Mouse (Mus musculus): ENCODE data around the gene Cryge. TPM values are rescaled to one million over a fixed set of nuclear protein-coding genes. Genes with fewer than 3 reads are reported as not detected.
"Not testable (repeated sequence)": the region's sequence is repeated elsewhere in the genome, so short reads cannot be mapped to it uniquely, and the experiment has no call there.

Cryge gene
- not detected for total RNA-seq (2021)
- long read RNA-seq, experiment 1: 0 reads
- long read RNA-seq, experiment 2: 0 reads

DNA sequence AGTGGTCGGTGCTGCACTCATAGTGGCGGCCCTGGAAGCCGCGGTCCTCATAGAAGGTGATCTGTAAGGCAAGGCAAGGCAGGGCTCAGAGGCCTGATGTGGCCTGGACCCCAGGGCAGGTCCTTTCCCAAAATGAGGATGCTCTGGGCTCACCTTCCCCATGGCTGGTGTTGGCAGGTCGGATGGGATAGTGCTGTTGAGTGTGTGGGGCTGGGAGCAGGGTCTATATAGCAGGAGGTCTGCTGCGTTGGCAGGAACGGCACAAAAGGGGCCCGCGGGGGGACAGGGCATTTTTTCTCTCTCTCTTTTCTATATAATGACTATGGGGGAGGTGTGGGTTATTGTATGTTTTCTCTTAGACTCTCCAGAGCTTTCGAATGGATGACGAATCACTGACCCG is at the start of gene Cryge:
Gene Cryge, minus strand, starts transcription at position 198 of the 400 bp plus-strand sequence.
- DNase-seq (ENCODE audit: low spot score in 2 of 2); intact Hi-C loops (cut with DNase I): not testable (repeated sequence)

DNA sequence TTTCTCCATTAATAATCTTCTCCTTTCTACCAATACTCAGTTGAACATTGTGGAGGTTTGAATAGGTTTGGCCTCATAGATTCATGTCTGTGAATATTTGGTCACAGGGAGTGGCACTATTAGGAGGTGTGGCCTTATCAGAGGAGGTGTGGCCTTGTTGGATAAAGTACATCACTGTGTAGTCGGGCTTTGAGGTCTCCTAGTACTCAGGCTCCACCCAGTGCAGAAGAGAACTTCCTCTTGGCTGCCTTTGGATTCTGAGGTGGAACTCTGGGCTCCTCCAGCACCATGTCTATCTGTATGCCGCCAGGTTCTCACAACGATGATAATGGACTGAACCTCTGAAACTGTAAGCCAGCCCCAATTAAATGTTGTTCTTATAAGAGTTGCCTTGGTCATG is 46.0 kb upstream of the Cryge start:
- intact Hi-C loops (cut with DNase I): no loop called here
- no peak for DNase-seq (ENCODE audit: low spot score in 2 of 2)

DNA sequence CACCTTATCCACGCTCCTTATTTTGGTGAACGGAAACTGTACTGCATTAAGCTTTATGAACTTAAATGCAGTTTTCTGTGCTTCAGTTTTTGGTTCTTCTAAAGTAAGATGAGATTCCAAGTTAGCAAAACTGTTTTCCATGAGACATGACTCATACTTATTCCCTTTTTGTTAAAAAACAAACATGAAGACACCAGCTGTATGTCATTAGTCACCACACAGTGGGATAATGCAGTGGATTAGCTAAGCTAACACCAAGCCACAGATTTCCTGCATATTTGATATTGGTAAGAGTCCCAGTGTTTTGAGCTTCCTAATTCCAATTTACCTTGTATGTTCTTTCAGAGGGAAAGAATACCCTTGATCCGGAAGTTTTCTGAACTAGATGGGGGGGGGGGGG is 40.6 kb upstream of the Cryge start:
- DNase-seq (ENCODE audit: low spot score in 2 of 2): no peak
- intact Hi-C loops (cut with DNase I): no loop called here

DNA sequence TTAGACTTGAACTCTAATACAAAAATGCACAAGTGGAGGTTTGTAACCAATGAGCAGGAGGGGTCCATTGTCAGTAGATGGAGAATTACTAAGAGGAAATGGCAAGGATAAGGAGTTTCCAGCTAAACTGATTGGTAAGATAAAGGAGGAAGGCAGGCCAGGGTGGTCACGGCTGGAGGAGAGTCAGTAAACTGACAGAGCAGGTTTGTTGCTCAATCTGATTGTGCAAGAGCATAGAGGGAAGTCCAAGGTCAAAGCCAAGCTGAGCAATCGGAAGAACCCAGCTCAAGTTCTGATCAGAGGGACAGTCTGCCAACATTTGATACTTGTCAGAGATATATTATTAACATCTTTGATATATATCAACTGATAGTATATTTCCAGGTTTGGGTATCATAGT is 39.4 kb upstream of the Cryge start:
- intact Hi-C loops (cut with DNase I): no loop called here

DNA sequence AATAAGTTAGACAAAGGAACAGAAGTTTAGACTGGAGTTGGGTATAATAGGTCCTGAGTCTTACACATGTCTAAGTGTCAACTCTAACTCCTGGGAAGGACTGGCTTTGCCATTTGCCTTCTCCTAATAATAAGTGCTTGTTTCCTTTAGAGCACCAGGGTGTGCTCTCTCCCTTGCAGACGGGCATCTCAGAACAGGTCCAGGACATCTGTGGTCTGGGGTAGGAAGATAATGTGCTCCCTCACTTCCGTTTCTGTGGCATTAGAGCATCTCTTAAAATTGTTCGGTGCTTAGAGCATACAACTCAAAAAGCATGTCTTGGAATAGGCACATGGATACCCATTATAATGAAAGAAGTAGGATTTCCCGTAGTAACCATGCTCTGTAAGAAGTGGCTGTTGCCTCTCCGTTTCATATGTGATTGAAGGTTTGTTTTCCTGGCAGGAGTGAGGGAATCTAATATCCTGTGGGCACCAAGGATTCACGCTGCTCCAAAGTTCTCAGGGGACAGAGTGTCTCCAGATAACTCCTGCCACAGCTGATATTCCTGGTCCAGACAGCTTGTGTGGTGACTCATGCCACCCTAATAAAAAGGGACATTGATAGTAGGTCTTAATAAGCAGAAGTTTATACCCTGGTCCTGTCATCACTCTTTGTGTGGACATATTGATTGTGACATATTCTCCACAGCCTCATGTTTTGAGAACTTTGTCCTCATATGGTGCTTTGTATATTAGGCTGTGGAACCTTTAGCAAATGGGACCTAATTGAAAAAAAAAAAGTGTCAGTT is 37.8 kb upstream of the Cryge start:
- no peak for DNase-seq (ENCODE audit: low spot score in 2 of 2)
- intact Hi-C loops (cut with DNase I): no loop called here

More for the DNA sequence above, 39.4 kb upstream of the Cryge start:
- DNase-seq (ENCODE audit: low spot score in 2 of 2): no peak

DNA sequence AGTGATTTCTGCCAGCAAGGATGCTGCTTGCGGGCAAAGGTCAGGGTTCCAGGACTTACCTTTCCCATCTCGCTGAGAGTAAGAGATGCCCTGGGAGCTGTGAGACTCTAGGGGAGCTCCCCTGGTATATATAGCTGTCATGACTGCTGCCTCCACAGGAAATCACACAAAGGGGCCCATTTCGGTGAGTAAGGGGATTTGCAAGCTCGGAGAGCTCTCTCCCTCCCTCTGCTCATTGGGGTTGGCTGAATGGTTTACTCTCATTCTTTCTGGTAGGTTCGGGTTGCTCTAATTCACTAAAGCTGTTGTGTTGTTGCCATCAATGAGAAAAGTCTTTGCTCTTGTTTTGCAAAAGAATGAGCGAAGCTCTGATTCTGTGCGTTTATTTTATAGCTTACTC is 31.2 kb upstream of the Cryge start, which contains the start of gene Crygb:
Gene Crygb, minus strand, starts transcription at position 101 of the 400 bp plus-strand sequence.
- intact Hi-C loops (cut with DNase I): no loop called here
- no peak for DNase-seq (ENCODE audit: low spot score in 2 of 2)

DNA sequence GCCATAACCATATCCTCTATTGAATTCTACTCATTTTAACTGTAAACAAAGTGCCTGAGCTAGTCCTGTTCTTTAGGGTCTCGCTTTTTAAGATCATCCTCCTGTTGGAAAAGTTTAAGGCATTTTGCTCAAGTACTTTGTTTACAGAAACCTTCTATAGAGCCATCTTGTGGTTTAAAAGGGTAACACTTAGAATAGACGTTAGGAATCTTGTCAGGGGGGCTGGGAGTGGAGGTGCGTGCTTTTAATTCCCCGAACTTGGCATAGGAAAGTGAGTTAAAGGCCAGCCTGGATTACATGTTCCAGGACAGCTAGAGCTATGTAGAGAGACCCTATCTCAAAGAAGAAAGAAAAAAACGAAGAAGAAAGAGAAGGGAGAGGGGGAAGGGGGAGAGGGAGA is 24.7 kb upstream of the Cryge start:
- no peak for DNase-seq (ENCODE audit: low spot score in 2 of 2)
- intact Hi-C loops (cut with DNase I): loop anchor here (5.0 kb wide), 1 partner anchor 33 kb away; no protein-coding TSS in a partner anchor

DNA sequence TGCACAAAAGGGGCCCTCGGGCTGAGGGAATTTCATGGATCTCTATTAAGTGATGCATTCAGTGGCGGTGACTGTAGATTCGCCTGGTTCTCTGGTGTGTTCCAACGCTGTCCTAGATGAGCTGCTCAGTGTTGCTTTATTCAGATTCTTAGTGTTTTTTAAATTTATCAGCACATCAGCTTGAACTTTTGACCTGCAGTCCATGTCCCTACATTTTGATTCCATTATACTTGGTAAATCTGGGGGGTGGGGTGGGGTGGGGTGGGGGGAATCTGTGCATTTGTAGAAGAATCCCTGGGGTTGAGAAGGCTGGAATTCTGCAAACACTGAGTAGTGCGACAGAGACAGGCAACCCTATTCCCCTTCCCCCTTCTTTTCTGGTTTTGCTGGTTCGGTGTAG is 22.6 kb upstream of the Cryge start, which contains the start of gene Crygc:
Gene Crygc, minus strand, starts transcription at position 101 of the 400 bp plus-strand sequence.
- intact Hi-C loops (cut with DNase I): no loop called here
- DNase-seq (ENCODE audit: low spot score in 2 of 2): no peak

DNA sequence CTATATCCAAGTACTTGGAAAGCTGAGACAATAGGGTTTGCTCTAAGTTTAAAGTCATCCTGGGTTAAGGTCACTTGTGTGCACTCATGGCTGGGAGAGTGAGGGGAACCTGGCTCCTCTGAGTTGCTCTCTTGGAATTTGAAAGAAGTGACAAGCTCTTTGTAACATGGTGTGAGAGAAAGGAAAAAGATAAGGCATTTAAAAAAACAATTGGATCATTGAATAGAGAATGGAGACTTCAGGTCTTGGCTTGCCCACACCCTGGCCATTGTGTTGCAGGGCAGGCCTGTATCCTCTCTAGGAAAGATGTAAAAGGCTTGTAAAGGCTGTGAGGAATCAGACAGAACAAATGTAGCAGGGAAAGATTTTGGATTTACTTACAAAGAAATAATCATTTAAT is 16.9 kb upstream of the Cryge start:
- intact Hi-C loops (cut with DNase I): no loop called here
- no peak for DNase-seq (ENCODE audit: low spot score in 2 of 2)

DNA sequence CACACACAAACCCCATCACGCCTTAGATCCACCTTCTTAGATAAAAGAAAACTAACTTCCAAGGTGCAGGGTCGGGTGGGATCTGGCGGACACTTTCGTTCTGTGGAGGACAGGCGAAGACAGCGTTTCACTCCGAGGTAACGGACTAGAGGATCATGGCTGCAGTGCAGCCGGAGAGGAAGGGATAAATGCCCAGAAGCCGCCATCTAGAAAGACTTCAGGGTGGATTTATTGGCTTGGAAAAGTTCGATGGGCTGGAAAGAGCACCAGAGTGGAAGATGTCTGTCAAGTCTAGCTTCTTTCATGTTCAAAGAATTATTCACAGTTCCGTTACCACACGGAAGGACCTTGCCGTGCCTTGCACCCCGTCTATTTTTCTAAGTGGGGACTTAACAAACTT is 13.3 kb upstream of the Cryge start:
- DNase-seq (ENCODE audit: low spot score in 2 of 2): no peak
- intact Hi-C loops (cut with DNase I): no loop called here

DNA sequence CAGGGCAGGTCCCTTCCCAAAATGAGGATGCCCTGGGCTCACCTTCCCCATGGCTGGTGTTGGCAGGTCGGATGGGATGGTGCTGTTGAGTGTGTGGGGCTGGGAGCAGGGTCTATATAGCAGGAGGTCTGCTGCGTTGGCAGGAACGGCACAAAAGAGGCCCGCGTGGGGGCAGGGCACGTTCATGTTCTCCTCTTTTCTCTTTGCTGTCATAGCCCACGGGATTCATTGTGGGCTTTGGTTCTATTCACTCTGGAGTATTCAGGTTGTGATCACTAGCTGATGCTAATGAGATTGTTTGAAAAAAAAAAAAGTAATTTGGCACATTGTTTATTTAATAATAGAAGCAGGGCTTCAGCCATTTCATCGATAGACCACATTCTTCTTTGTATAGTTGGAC is 12.4 kb upstream of the Cryge start, which contains the start of gene Crygd:
Gene Crygd, minus strand, starts transcription at position 101 of the 400 bp plus-strand sequence.
- intact Hi-C loops (cut with DNase I): no loop called here
- DNase-seq (ENCODE audit: low spot score in 2 of 2): no peak

DNA sequence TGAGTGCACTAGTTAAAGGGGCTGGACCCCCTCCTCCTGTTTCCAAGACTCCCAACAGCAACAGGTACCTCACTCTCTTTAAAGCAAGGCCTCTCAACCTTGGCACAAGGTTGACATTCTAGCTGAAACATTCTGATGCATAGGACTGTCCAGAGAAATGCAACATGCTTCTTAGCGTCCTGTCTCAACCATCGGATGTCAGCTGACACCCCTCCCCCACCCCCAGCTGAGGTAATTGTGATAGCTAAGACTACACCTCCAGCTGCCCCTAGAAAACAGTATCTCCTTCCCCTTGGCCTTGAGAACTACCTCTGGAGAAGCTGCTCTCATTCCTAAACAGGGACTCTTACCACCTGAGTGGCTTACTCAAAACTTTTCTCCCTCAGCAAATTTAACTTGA is 1.2 kb upstream of the Cryge start:
- DNase-seq (ENCODE audit: low spot score in 2 of 2): no peak
- intact Hi-C loops (cut with DNase I): no loop called here

DNA sequence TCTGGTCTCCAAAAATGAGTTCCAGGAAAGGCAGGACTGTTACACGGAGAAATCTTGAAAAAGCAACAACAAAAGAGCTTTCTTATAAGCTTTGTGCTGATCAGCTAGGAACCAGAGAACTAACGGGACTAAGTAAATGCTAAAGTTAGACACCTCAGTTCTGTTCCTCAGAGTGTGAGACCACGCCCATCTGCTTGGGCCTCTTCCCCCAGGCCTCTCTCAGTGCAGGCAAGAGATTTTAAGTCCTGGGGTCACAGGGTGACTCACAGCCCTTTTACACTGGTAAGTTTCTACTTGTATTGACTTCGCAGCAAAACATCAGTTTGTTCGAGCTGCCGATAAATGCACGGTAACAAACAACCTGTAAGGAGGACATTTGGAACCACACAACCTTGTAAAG is 747 bp upstream of the Cryge start:
- intact Hi-C loops (cut with DNase I): no loop called here
- no peak for DNase-seq (ENCODE audit: low spot score in 2 of 2)

DNA sequence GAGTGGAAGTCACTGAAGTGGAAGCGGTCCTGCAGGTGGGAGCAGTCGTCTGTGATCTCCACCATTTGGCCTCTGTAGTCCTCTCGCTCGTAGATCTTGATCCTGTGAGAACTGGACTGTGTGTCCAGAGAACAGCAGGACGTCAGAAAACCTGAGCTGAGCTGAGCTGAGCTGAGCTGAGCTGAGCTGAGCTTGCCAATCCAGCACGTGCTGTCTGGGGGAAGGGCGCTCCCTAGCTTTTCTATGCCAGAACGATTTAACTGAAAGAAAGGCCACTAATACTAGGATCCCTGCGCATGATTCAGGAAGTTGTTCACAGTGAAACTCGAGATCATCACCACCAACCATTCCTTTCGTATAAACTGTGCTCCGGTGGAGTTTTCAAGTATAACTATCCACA is 2.2 kb downstream of the Cryge start:
- intact Hi-C loops (cut with DNase I): loop anchor here (5.0 kb wide), 1 partner anchor 129 kb away; no protein-coding TSS in a partner anchor
- DNase-seq (ENCODE audit: low spot score in 2 of 2): peak; percentile 31 to 37

DNA sequence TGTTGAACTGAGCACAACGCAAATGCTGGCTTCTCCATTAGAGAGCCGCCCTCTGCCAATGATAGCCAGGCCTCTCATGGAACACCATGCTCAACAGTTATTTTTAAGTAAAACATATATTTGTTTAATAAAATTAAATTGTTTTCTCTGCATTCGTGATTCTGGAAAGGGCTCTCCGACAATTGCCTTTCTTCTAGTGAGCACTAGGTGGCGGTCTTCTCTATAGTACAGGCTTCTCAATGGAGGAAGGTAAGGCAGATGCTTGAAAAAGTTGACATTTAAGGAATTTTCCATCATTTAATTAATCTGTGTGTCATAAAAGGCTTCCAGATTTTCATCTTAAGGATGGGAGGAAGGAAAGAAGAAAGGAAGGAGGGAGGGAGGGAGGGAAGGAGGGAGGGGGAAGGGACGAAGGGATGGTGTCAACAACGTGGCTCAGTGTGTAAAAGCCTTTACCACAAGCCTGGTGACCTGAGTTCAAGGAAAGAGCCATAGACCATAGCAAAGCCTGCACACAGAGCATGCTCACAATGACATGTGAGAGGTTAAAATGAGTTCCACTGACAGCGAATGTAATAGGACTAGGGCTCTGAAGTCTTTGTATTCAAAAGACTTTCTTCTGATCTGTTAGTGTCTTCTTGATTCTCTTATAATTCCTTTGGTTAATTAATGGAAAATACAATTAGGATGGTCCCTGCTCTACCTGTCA is 4.4 kb downstream of the Cryge start:
- DNase-seq (ENCODE audit: low spot score in 2 of 2): peak; percentile 49 to 50
- intact Hi-C loops (cut with DNase I): loop anchor here (5.0 kb wide), 1 partner anchor 131 kb away; no protein-coding TSS in a partner anchor

DNA sequence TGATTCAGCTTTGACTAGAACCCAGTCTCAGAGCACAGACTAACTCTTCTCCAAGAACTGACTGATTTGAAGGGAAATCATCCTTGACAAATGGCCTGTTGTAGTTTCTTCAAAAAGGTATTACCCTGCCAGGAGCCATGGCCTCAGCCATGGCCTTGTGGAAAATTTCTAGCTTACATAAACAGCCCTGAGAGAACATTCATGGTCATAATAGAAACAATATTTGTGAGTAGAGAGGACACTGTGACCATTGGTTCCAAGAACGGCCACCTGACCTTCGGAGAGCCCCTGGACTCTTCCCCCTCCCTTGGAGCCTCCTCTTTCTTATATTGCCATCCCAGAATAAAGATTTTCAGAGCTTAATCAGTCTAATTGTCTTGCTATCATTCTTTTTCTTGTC is 7.5 kb downstream of the Cryge start:
- DNase-seq (ENCODE audit: low spot score in 2 of 2): no peak
- intact Hi-C loops (cut with DNase I): loop anchor here (5.0 kb wide), 1 partner anchor 34 kb away; no protein-coding TSS in a partner anchor

DNA sequence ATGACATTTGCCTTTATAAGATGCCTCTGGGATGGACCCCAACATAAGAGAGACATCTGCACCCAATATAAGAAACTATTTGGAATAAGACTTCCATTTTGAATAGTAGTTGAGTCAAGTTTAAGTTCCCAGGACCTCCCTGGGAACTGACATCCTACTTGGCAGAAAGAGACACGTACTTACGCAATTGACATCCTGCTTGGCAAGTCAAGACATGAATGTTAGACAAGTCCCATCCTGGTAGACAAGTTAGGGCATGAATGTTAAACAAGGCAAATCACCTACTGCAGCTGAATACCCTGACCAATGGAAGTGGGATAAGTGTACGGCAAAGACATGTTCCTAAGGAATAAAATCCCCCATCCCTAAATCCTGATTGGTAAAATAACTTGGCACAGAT is 9.1 kb downstream of the Cryge start:
- DNase-seq (ENCODE audit: low spot score in 2 of 2): no peak
- intact Hi-C loops (cut with DNase I): loop anchor here (5.0 kb wide), 1 partner anchor 35 kb away; no protein-coding TSS in a partner anchor

DNA sequence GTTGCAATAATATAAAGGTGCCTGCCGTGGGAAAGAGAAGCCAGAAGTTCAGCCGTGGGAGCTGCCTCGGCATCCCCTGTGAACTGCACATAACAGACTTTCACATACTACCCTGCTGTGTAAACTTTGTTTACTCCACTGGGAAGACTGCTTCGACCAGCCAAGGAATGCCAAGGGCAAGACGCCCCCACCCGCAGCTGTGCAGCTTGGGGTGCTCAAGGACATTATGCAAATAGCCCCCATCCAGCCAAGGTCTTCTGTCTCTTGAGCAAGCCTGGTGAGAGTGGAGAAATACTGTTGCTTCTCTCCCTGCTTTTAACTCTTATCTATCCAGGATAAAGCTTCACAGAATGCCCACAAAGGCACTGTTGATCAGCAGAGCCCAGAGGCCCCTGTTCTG is 10.1 kb downstream of the Cryge start:
- DNase-seq (ENCODE audit: low spot score in 2 of 2): no peak
- intact Hi-C loops (cut with DNase I): loop anchor here (5.0 kb wide), 1 partner anchor 36 kb away; no protein-coding TSS in a partner anchor

DNA sequence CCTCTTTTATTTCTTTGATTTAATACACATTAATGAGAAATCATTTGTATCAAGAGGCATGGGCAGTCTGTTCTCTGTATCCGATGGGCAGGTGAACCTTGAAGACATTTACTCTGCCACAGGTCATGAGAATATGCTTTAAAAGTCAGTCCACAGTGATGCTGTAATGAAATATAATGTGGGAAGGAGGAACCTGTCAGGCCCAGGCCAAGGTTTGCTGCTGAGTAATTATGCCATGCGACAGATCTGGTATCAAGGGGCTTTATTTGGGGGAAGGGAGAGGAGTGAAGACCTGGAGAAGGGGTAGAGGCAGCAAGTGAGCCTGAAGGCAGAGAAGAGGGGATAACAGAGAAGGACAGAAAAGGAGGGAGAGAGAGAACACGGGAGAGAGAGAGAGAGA is 11.3 kb downstream of the Cryge start:
- DNase-seq (ENCODE audit: low spot score in 2 of 2): no peak
- intact Hi-C loops (cut with DNase I): loop anchor here (5.0 kb wide), 1 partner anchor 38 kb away; no protein-coding TSS in a partner anchor

DNA sequence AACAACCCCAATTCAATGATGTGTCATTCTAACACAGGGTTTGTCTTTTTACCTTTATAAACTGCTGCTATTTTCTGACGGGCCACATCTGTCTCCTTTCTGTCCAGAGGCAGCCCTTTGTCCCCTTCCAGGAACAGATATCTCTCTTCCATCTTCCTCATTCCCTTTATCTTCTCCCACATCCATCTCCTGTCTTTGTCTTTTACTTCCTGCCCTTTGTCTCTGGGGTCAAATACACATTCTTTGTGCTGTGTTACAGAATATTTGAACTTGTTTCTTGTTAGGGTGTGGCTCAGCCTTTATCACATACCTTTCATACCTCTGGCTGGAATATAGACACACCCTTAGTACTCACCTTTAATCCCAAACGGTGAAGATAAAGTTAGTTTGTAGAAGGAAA is 13.4 kb downstream of the Cryge start:
- DNase-seq (ENCODE audit: low spot score in 2 of 2): no peak
- intact Hi-C loops (cut with DNase I): no loop called here
